Mouse (Mus musculus): ENCODE measurements around the gene Slc9a5. TPM values are rescaled to one million over a fixed set of nuclear protein-coding genes. Genes with fewer than 3 reads are reported as not detected.

The Slc9a5 gene
- polyA plus RNA-seq, 1 experiment from 2014 or later: 1.3 TPM

- Histone ChIP-seq H3K27ac (replicated peaks in 1 of 2; ENCODE audit: control insufficient read depth in 1 of 2, insufficient read depth in 1 of 2, low read depth in 2 of 2, low read length in 2 of 2) (peak overlapping the region in 1 of 2 experiments; percentile 20; a peak in 3 of 4 replicates), H3K4me2 (ENCODE audit: low read length) (no peak overlapping the region), H3K4me1 (ENCODE audit: control insufficient read depth in 2 of 2, insufficient read depth in 2 of 2, low read length in 2 of 2) (peaks cover 28 to 48% of the 10 kb centered on the region in 2 experiments), H3K9ac (ENCODE audit: low read length) (no peak overlapping the region), H3K36me3 (ENCODE audit: control insufficient read depth, insufficient read depth, low read length) (peaks cover 43% of the 10 kb centered on the region), H3K27me3 (ENCODE audit: control insufficient read depth, insufficient read depth, low read length) (no peaks in the 10 kb centered on the region), H3K9me3 (ENCODE audit: control insufficient read depth, low read length) (no peaks in the 10 kb centered on the region), H3K4me3 (ENCODE audit: control insufficient read depth in 1 of 2, insufficient read depth in 1 of 2, low read depth in 1 of 2, low read length in 2 of 2) (no peak overlapping the region)
- no peak for ATAC-seq (ENCODE audit: insufficient number of reproducible peaks, insufficient read depth, low FRiP score, low read depth)
- WGBS: 50% methylated on average over 5 of the region's 6 CpGs
These were observed 8.6 kb upstream of the Slc9a5 start for GRCm38 (mm10) chr8:105339886-105340635.

GRCm38 (mm10) chr8:105341399-105341798, 7.2 kb upstream of the Slc9a5 start:
- Histone ChIP-seq H3K4me2 (ENCODE audit: low read length) (peak overlapping the region; percentile 11; the same call in 1 of the 2 replicates), H3K9ac (ENCODE audit: low read length) (no peak overlapping the region), H3K9me3 (ENCODE audit: control insufficient read depth, low read length) (no peaks in the 10 kb centered on the region), H3K27ac (replicated peaks in 1 of 2; ENCODE audit: control insufficient read depth in 1 of 2, insufficient read depth in 1 of 2, low read depth in 2 of 2, low read length in 2 of 2) (peak overlapping the region; percentile 20 to 41), H3K4me1 (ENCODE audit: control insufficient read depth in 2 of 2, insufficient read depth in 2 of 2, low read length in 2 of 2) (peaks cover 38 to 61% of the 10 kb centered on the region in 2 experiments), H3K4me3 (ENCODE audit: control insufficient read depth in 1 of 2, insufficient read depth in 1 of 2, low read depth in 1 of 2, low read length in 2 of 2) (no peak overlapping the region), H3K27me3 (ENCODE audit: control insufficient read depth, insufficient read depth, low read length) (no peaks in the 10 kb centered on the region), H3K36me3 (ENCODE audit: control insufficient read depth, insufficient read depth, low read length) (peaks cover 29% of the 10 kb centered on the region)
- WGBS: 23% methylated on average over 8 of the region's 8 CpGs
- ATAC-seq (ENCODE audit: insufficient number of reproducible peaks, insufficient read depth, low FRiP score, low read depth): no peak

DNA sequence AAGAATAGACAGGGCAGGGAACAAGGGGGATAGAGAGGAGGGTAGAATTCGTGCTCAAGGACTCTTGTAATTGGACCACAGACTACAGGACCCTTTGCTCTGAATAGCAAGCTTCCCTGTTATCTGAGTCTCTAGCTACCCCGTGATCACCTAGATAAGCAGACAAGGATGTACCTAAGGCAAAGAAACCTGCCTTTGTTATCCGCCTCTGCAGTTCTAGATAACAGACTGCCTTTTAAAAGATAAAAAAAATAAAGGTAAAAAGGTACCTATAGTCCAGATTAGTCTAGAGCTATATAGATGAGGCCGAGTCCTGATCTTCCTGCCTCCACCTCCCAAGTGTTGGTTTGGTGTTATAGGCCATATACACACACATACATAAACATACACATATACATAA, 5.9 kb upstream of the Slc9a5 start:
- H3K4me3 ChIP-seq (ENCODE audit: control insufficient read depth in 1 of 2, insufficient read depth in 1 of 2, low read depth in 1 of 2, low read length in 2 of 2): no peak overlapping the region
- no peak overlapping the region for H3K9ac ChIP-seq (ENCODE audit: low read length)
- H3K36me3 ChIP-seq (ENCODE audit: control insufficient read depth, insufficient read depth, low read length): peaks cover 16% of the 10 kb centered on the region
- no peaks in the 10 kb centered on the region for H3K9me3 ChIP-seq (ENCODE audit: control insufficient read depth, low read length)
- no peak overlapping the region for H3K4me2 ChIP-seq (ENCODE audit: low read length)
- ATAC-seq (ENCODE audit: insufficient number of reproducible peaks, insufficient read depth, low FRiP score, low read depth): no peak
- WGBS: 64% methylated on average over 4 of the region's 4 CpGs
- H3K27ac ChIP-seq (replicated peaks in 1 of 2; ENCODE audit: control insufficient read depth in 1 of 2, insufficient read depth in 1 of 2, low read depth in 2 of 2, low read length in 2 of 2): no peak overlapping the region
- H3K27me3 ChIP-seq (ENCODE audit: control insufficient read depth, insufficient read depth, low read length): no peaks in the 10 kb centered on the region
- peaks cover 41 to 65% of the 10 kb centered on the region in 2 experiments for H3K4me1 ChIP-seq (ENCODE audit: control insufficient read depth in 2 of 2, insufficient read depth in 2 of 2, low read length in 2 of 2)

DNA sequence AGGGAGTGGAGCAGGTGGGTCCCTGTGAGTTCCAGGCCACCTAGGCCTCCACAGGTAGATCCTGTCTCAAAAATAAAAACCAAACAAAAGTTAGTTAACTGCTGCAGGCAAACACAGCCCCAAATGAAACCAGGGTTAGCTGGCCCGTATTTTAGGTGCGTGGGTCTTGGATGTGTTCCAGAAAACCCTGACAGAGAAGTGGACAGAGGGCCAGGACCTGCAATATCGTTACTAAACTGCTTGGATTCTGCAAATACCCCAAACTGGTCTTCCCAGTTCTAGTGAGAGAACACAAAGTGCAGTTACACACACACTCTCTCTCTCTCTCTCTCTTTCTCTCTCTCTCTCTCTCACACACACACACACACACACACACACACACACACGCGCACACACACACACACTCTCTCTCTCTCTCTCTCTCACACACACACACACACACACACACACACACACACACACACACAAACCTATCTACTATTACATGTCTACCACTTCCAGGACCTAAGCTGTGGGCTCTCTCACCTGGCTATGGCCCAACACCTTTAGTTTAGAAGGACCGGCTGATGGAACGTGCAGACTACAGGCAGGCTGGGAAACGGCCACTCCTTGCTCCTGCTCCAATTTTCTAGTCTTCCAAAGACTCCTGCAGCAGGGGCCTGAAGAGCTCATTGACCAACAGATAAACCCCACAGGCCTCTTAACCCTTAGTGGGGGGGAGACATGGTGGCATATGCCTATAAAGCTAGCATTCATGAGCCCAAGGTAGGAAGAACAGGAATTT, 4.7 kb upstream of the Slc9a5 start:
- Histone ChIP-seq H3K27ac (replicated peaks in 1 of 2; ENCODE audit: control insufficient read depth in 1 of 2, insufficient read depth in 1 of 2, low read depth in 2 of 2, low read length in 2 of 2) (no peak overlapping the region), H3K9me3 (ENCODE audit: control insufficient read depth, low read length) (no peaks in the 10 kb centered on the region), H3K27me3 (ENCODE audit: control insufficient read depth, insufficient read depth, low read length) (no peaks in the 10 kb centered on the region), H3K4me3 (ENCODE audit: control insufficient read depth in 1 of 2, insufficient read depth in 1 of 2, low read depth in 1 of 2, low read length in 2 of 2) (no peak overlapping the region), H3K4me1 (ENCODE audit: control insufficient read depth in 2 of 2, insufficient read depth in 2 of 2, low read length in 2 of 2) (peaks cover 36 to 57% of the 10 kb centered on the region in 2 experiments), H3K9ac (ENCODE audit: low read length) (no peak overlapping the region), H3K4me2 (ENCODE audit: low read length) (no peak overlapping the region), H3K36me3 (ENCODE audit: control insufficient read depth, insufficient read depth, low read length) (0 out of 2 replicates have a peak, but pooled peaks cover 9% of the 10 kb centered on the region)
- ATAC-seq (ENCODE audit: insufficient number of reproducible peaks, insufficient read depth, low FRiP score, low read depth): no peak
- WGBS: 47% methylated on average over 8 of the region's 8 CpGs

GRCm38 (mm10) chr8:105345061-105345975, 3.3 kb upstream of the Slc9a5 start:
- peak overlapping the region; percentile 32; the same call in 1 of the 2 replicates for H3K9ac ChIP-seq (ENCODE audit: low read length)
- 0 out of 2 replicates have a peak, but pooled peaks cover 5% of the 10 kb centered on the region for H3K36me3 ChIP-seq (ENCODE audit: control insufficient read depth, insufficient read depth, low read length)
- H3K4me1 ChIP-seq (ENCODE audit: control insufficient read depth in 2 of 2, insufficient read depth in 2 of 2, low read length in 2 of 2): peaks cover 37 to 54% of the 10 kb centered on the region in 2 experiments

DNA sequence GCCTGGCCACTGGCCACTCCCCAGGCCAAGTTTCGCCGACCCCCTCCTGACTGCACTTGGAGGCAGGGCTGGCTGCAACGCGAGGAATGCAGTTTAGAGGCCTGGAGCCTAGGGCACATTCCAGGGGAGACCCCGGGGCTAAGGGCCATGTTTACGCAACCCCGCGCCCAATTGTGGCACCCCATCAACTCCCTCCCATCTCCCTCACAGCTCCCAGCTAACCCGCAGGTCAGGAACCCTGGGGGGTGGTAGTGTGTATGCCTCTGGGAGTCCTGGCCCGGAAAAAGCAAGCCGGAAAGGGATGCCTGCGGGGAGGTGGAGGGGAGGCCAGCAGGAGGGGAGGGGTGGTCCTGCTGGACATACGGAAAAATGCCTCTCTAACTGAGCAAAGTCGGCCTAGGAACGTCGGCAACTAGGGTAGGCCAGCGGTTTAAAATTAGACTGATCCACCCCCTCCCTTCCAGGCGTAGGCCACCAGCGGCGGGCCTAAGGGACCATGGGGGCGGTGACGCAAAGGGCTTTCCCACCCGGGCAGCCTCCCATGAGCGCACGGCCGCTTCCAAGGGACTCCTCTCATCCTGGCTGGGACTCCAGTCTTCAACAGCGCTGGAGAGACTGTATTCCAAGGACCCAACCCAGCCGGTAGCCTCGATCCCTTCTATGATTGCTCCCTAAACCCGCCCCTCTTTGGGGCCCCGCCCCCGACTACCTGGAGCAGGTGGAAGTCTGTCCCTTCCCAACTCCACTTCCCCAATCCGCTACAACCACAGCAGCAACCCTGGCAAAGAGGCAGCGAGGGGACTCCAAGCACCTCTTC, 1.8 kb upstream of the Slc9a5 start:
- H3K9me3 ChIP-seq (ENCODE audit: control insufficient read depth, low read length): no peaks in the 10 kb centered on the region
- peak overlapping the region; percentile 97 for H3K4me2 ChIP-seq (ENCODE audit: low read length)
- 0 out of 2 replicates have a peak, but pooled peaks cover 5% of the 10 kb centered on the region for H3K27me3 ChIP-seq (ENCODE audit: control insufficient read depth, insufficient read depth, low read length)
- H3K4me3 ChIP-seq (ENCODE audit: control insufficient read depth in 1 of 2, insufficient read depth in 1 of 2, low read depth in 1 of 2, low read length in 2 of 2): peak overlapping the region; percentile 64 to 77
- ATAC-seq (ENCODE audit: insufficient number of reproducible peaks, insufficient read depth, low FRiP score, low read depth): peak; percentile 51
- peak overlapping the region; percentile 78 for H3K9ac ChIP-seq (ENCODE audit: low read length)
- WGBS: 2% methylated on average over 30 of the region's 34 CpGs
- H3K4me1 ChIP-seq (ENCODE audit: control insufficient read depth in 2 of 2, insufficient read depth in 2 of 2, low read length in 2 of 2): peaks cover 31 to 45% of the 10 kb centered on the region in 2 experiments
- peak overlapping the region; percentile 78 to 92 for H3K27ac ChIP-seq (replicated peaks in 1 of 2; ENCODE audit: control insufficient read depth in 1 of 2, insufficient read depth in 1 of 2, low read depth in 2 of 2, low read length in 2 of 2)
- 0 out of 2 replicates have a peak, but pooled peaks cover 5% of the 10 kb centered on the region for H3K36me3 ChIP-seq (ENCODE audit: control insufficient read depth, insufficient read depth, low read length)

More at GRCm38 (mm10) chr8:105345061-105345975, 3.3 kb upstream of the Slc9a5 start:
- Histone ChIP-seq H3K4me3 (ENCODE audit: control insufficient read depth in 1 of 2, insufficient read depth in 1 of 2, low read depth in 1 of 2, low read length in 2 of 2) (no peak overlapping the region), H3K4me2 (ENCODE audit: low read length) (peak overlapping the region; percentile 97), H3K27me3 (ENCODE audit: control insufficient read depth, insufficient read depth, low read length) (no peaks in the 10 kb centered on the region), H3K9me3 (ENCODE audit: control insufficient read depth, low read length) (no peaks in the 10 kb centered on the region), H3K27ac (replicated peaks in 1 of 2; ENCODE audit: control insufficient read depth in 1 of 2, insufficient read depth in 1 of 2, low read depth in 2 of 2, low read length in 2 of 2) (peak overlapping the region; percentile 35 to 92; a peak in 3 of 4 replicates)
- ATAC-seq (ENCODE audit: insufficient number of reproducible peaks, insufficient read depth, low FRiP score, low read depth): no peak
- 36% methylated on average over 7 of the region's 7 CpGs for WGBS
